Mouse (Mus musculus): Measurements from ENCODE around the gene Pcsk1. TPM values are rescaled to one million over a fixed set of nuclear protein-coding genes. Genes with fewer than 3 reads are reported as not detected.

Pcsk1 gene
- 0.83 and 0.91 TPM in 2 replicates for polyA plus RNA-seq (2015; fragmentation: Nextera tagmentation; extraction: Ambion mirVana)

- no peak within 1 kb of the TSS for H3K27ac ChIP-seq (ENCODE audit: low read length)
- no peaks in the 10 kb centered on the region for H3K9me3 ChIP-seq (ENCODE audit: control insufficient read depth, low read length)
- ATAC-seq (ENCODE audit: low read depth), result no peak
- no peak within 1 kb of the TSS for H3K9ac ChIP-seq (ENCODE audit: low read length)
- H3K4me2 ChIP-seq (ENCODE audit: low read depth, low read length), result peak within 1 kb of the TSS; percentile 47
- no peaks in the 10 kb centered on the region for H3K4me1 ChIP-seq (replicated peaks; ENCODE audit: control insufficient read depth, insufficient read depth, low read length)
- H3K4me3 ChIP-seq (ENCODE audit: low read length), result peak within 1 kb of the TSS; percentile 31
- no peaks in the 10 kb centered on the region for H3K36me3 ChIP-seq (ENCODE audit: control insufficient read depth, insufficient read depth, low read length)
- peaks cover 12% of the 10 kb centered on the region; the same call in 1 of the 2 replicates for H3K27me3 ChIP-seq (ENCODE audit: control insufficient read depth, insufficient read depth, low read depth, low read length)
- WGBS, result 2% methylated on average over 28 of the region's 28 CpGs
Measured at GRCm38 (mm10) chr13:75089721-75090410, at the start of gene Pcsk1. TSS of gene Pcsk1 (plus strand) at chr13:75089826.

GRCm38 (mm10) chr13:75058818-75059217, 30.8 kb upstream of the Pcsk1 start:
- no peak overlapping the region for H3K4me2 ChIP-seq (ENCODE audit: low read depth, low read length)
- H3K4me3 ChIP-seq (ENCODE audit: low read length), result no peak overlapping the region
- H3K27ac ChIP-seq (ENCODE audit: low read length), result no peak overlapping the region
- no peaks in the 10 kb centered on the region for H3K4me1 ChIP-seq (replicated peaks; ENCODE audit: control insufficient read depth, insufficient read depth, low read length)
- H3K27me3 ChIP-seq (ENCODE audit: control insufficient read depth, insufficient read depth, low read depth, low read length), result no peaks in the 10 kb centered on the region
- H3K9me3 ChIP-seq (ENCODE audit: control insufficient read depth, low read length), result no peaks in the 10 kb centered on the region
- no peak for ATAC-seq (ENCODE audit: low read depth)
- H3K36me3 ChIP-seq (ENCODE audit: control insufficient read depth, insufficient read depth, low read length), result no peaks in the 10 kb centered on the region
- no peak overlapping the region for H3K9ac ChIP-seq (ENCODE audit: low read length)

DNA sequence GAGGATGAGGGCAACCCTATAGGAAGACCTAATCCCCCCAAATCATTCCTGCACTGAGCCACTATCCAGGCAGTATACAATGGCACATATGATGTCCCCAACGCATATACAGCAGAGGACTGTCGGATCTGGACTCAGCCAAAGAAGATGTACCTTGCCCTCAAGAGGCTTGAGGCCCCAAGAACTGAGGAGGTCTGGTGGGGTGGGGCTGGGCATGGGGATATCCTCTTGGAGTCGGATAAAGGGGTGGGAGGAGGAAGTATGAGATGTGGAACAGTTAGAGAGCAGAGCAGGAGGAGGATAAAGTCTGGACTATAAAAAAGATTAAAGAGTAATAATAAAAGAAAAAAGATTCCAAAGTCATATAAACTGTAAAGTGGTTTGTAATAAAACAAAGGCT, 25.7 kb upstream of the Pcsk1 start:
- WGBS, result 63% methylated on average over 3 of the region's 3 CpGs

DNA sequence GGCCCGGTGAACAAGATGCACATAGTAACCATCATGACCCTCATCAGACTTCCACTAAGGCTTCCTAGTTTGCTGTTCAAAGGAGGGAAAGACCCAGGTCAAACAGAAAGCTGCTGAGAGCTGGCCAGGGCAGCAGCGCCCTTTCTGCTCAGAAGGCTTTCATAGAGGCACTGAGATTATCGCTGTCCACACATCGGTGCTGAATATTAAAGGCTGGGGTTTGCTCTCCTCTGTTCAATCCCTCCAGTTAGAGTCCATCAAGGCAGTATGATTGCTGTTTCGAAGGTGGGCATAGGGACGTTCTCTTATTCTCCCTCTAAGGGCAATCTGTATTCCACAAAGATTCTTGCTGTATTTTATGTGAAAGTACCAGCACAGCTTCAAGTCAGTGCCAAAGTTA, 1.0 kb upstream of the Pcsk1 start:
- no peaks in the 10 kb centered on the region for H3K9me3 ChIP-seq (ENCODE audit: control insufficient read depth, low read length)
- WGBS, result 18% methylated on average over 6 of the region's 6 CpGs
- H3K27me3 ChIP-seq (ENCODE audit: control insufficient read depth, insufficient read depth, low read depth, low read length), result peaks cover 12% of the 10 kb centered on the region; the same call in 1 of the 2 replicates
- no peak overlapping the region for H3K9ac ChIP-seq (ENCODE audit: low read length)
- H3K4me3 ChIP-seq (ENCODE audit: low read length), result no peak overlapping the region
- H3K36me3 ChIP-seq (ENCODE audit: control insufficient read depth, insufficient read depth, low read length), result no peaks in the 10 kb centered on the region
- H3K27ac ChIP-seq (ENCODE audit: low read length), result no peak overlapping the region
- H3K4me1 ChIP-seq (replicated peaks; ENCODE audit: control insufficient read depth, insufficient read depth, low read length), result no peaks in the 10 kb centered on the region
- no peak overlapping the region for H3K4me2 ChIP-seq (ENCODE audit: low read depth, low read length)
- ATAC-seq (ENCODE audit: low read depth), result no peak

More for the DNA sequence above, 25.7 kb upstream of the Pcsk1 start:
- no peaks in the 10 kb centered on the region for H3K4me1 ChIP-seq (replicated peaks; ENCODE audit: control insufficient read depth, insufficient read depth, low read length)
- H3K4me2 ChIP-seq (ENCODE audit: low read depth, low read length), result no peak overlapping the region
- no peaks in the 10 kb centered on the region for H3K9me3 ChIP-seq (ENCODE audit: control insufficient read depth, low read length)
- H3K4me3 ChIP-seq (ENCODE audit: low read length), result no peak overlapping the region
- no peaks in the 10 kb centered on the region for H3K36me3 ChIP-seq (ENCODE audit: control insufficient read depth, insufficient read depth, low read length)
- no peaks in the 10 kb centered on the region for H3K27me3 ChIP-seq (ENCODE audit: control insufficient read depth, insufficient read depth, low read depth, low read length)
- no peak overlapping the region for H3K27ac ChIP-seq (ENCODE audit: low read length)
- H3K9ac ChIP-seq (ENCODE audit: low read length), result no peak overlapping the region
- no peak for ATAC-seq (ENCODE audit: low read depth)

GRCm38 (mm10) chr13:75090411-75090779, 769 bp downstream of the Pcsk1 start:
- 1% methylated on average over 12 of the region's 12 CpGs for WGBS
- Histone ChIP-seq H3K4me1 (replicated peaks; ENCODE audit: control insufficient read depth, insufficient read depth, low read length) (no peaks in the 10 kb centered on the region), H3K9me3 (ENCODE audit: control insufficient read depth, low read length) (no peaks in the 10 kb centered on the region), H3K36me3 (ENCODE audit: control insufficient read depth, insufficient read depth, low read length) (no peaks in the 10 kb centered on the region), H3K4me3 (ENCODE audit: low read length) (peak overlapping the region; percentile 31), H3K27me3 (ENCODE audit: control insufficient read depth, insufficient read depth, low read depth, low read length) (peaks cover 12% of the 10 kb centered on the region; the same call in 1 of the 2 replicates), H3K4me2 (ENCODE audit: low read depth, low read length) (peak overlapping the region; percentile 47), H3K27ac (ENCODE audit: low read length) (no peak overlapping the region), H3K9ac (ENCODE audit: low read length) (no peak overlapping the region)
- no peak for ATAC-seq (ENCODE audit: low read depth)

- no peaks in the 10 kb centered on the region for H3K9me3 ChIP-seq (ENCODE audit: control insufficient read depth, low read length)
- no peak for ATAC-seq (ENCODE audit: low read depth)
- H3K4me3 ChIP-seq (ENCODE audit: low read length), result no peak overlapping the region
- no peak overlapping the region for H3K27ac ChIP-seq (ENCODE audit: low read length)
- H3K9ac ChIP-seq (ENCODE audit: low read length), result no peak overlapping the region
- WGBS, result 76% methylated on average over 5 of the region's 5 CpGs
- H3K4me1 ChIP-seq (replicated peaks; ENCODE audit: control insufficient read depth, insufficient read depth, low read length), result no peaks in the 10 kb centered on the region
- H3K27me3 ChIP-seq (ENCODE audit: control insufficient read depth, insufficient read depth, low read depth, low read length), result peaks cover 12% of the 10 kb centered on the region; the same call in 1 of the 2 replicates
- H3K36me3 ChIP-seq (ENCODE audit: control insufficient read depth, insufficient read depth, low read length), result no peaks in the 10 kb centered on the region
- H3K4me2 ChIP-seq (ENCODE audit: low read depth, low read length), result no peak overlapping the region
Measured at GRCm38 (mm10) chr13:75091071-75091470, 1.4 kb downstream of the Pcsk1 start.

GRCm38 (mm10) chr13:75095487-75095886, 5.9 kb downstream of the Pcsk1 start:
- no peaks in the 10 kb centered on the region for H3K9me3 ChIP-seq (ENCODE audit: control insufficient read depth, low read length)
- no peaks in the 10 kb centered on the region for H3K36me3 ChIP-seq (ENCODE audit: control insufficient read depth, insufficient read depth, low read length)
- H3K4me2 ChIP-seq (ENCODE audit: low read depth, low read length), result no peak overlapping the region
- H3K4me1 ChIP-seq (replicated peaks; ENCODE audit: control insufficient read depth, insufficient read depth, low read length), result no peaks in the 10 kb centered on the region
- no peak overlapping the region for H3K9ac ChIP-seq (ENCODE audit: low read length)
- H3K27ac ChIP-seq (ENCODE audit: low read length), result no peak overlapping the region
- H3K27me3 ChIP-seq (ENCODE audit: control insufficient read depth, insufficient read depth, low read depth, low read length), result peaks cover 6% of the 10 kb centered on the region; the same call in 1 of the 2 replicates
- H3K4me3 ChIP-seq (ENCODE audit: low read length), result no peak overlapping the region
- no peak for ATAC-seq (ENCODE audit: low read depth)

GRCm38 (mm10) chr13:75113114-75113513, 23.5 kb downstream of the Pcsk1 start:
- WGBS, result 20% methylated on average over 2 of the region's 2 CpGs
- H3K9ac ChIP-seq (ENCODE audit: low read length), result no peak overlapping the region
- no peaks in the 10 kb centered on the region for H3K27me3 ChIP-seq (ENCODE audit: control insufficient read depth, insufficient read depth, low read depth, low read length)
- H3K4me3 ChIP-seq (ENCODE audit: low read length), result no peak overlapping the region
- H3K4me1 ChIP-seq (replicated peaks; ENCODE audit: control insufficient read depth, insufficient read depth, low read length), result no peaks in the 10 kb centered on the region
- H3K27ac ChIP-seq (ENCODE audit: low read length), result no peak overlapping the region
- no peaks in the 10 kb centered on the region for H3K36me3 ChIP-seq (ENCODE audit: control insufficient read depth, insufficient read depth, low read length)
- H3K4me2 ChIP-seq (ENCODE audit: low read depth, low read length), result no peak overlapping the region
- ATAC-seq (ENCODE audit: low read depth), result no peak
- no peaks in the 10 kb centered on the region for H3K9me3 ChIP-seq (ENCODE audit: control insufficient read depth, low read length)

- WGBS, result 78% methylated on average over 2 of the region's 2 CpGs
- Histone ChIP-seq H3K4me3 (ENCODE audit: low read length) (no peak overlapping the region), H3K9ac (ENCODE audit: low read length) (no peak overlapping the region), H3K36me3 (ENCODE audit: control insufficient read depth, insufficient read depth, low read length) (no peaks in the 10 kb centered on the region), H3K27me3 (ENCODE audit: control insufficient read depth, insufficient read depth, low read depth, low read length) (no peaks in the 10 kb centered on the region), H3K27ac (ENCODE audit: low read length) (no peak overlapping the region), H3K4me1 (replicated peaks; ENCODE audit: control insufficient read depth, insufficient read depth, low read length) (no peaks in the 10 kb centered on the region), H3K9me3 (ENCODE audit: control insufficient read depth, low read length) (no peaks in the 10 kb centered on the region), H3K4me2 (ENCODE audit: low read depth, low read length) (no peak overlapping the region)
- ATAC-seq (ENCODE audit: low read depth), result no peak
Measured at GRCm38 (mm10) chr13:75114007-75114424, 24.4 kb downstream of the Pcsk1 start.

All from lung, embryonic 16.5 days (tissue).